Mouse (Mus musculus) frontal cortex, adult (tissue): ENCODE results near the gene Lrmp.

ENCODE experiments used
- ATAC-seq: cut with Nextera tagmentation; 2 replicates; pipeline ENCODE4 v1.9.2; 2017; ENCODE audit warnings: mild to moderate bottlenecking, moderate library complexity, mixed read lengths; ENCODE audit not compliant: low TSS enrichment

Gene Lrmp

GRCm38 (mm10) chr6:145202432-145203125 is 87.1 kb downstream of the Lrmp start:
- no peak for ATAC-seq

GRCm38 (mm10) chr6:145204440-145204839 is 89.0 kb downstream of the Lrmp start:
- no peak for ATAC-seq

GRCm38 (mm10) chr6:145205142-145205541 is 89.7 kb downstream of the Lrmp start:
- ATAC-seq, result no peak

GRCm38 (mm10) chr6:145210056-145210680 is 94.7 kb downstream of the Lrmp start:
- no peak for ATAC-seq

GRCm38 (mm10) chr6:145210816-145211338 is 95.4 kb downstream of the Lrmp start, which contains the start of the genes Casc1 and Etfrf1:
Casc1 (minus strand) TSS chr6:145211005.
Etfrf1 (plus strand) TSS chr6:145211134.
- ATAC-seq, result peak; percentile 89

GRCm38 (mm10) chr6:145211376-145212305 is 96.2 kb downstream of the Lrmp start:
- peak; percentile 28 for ATAC-seq

- no peak for ATAC-seq
Measured at GRCm38 (mm10) chr6:145213916-145214315, 98.5 kb downstream of the Lrmp start.

- no peak for ATAC-seq
Measured at GRCm38 (mm10) chr6:145215826-145216225, 100.4 kb downstream of the Lrmp start.

GRCm38 (mm10) chr6:145224246-145224645 is 108.8 kb downstream of the Lrmp start:
- no peak for ATAC-seq
